Mouse (Mus musculus): ENCODE results near the gene Ddx17. TPM values are rescaled to one million over a fixed set of nuclear protein-coding genes. Genes with fewer than 3 reads are reported as not detected.

Ddx17 gene
- 120 TPM for polyA plus RNA-seq (2014; fragmentation: Illumina TruSeq; extraction: RNeasy Lipid Tissue Mini Kit (QIAGEN cat#74804); ENCODE audit: low read depth, low replicate concordance)

GRCm38 (mm10) chr15:79546410-79547288, at the start of gene Ddx17:
TSS of gene Ddx17 (minus strand) at chr15:79546741.

GRCm38 (mm10) chr15:79516171-79517096, 30.1 kb downstream of the Ddx17 start, which contains the start of gene Kdelr3:
TSS of gene Kdelr3 (plus strand) at chr15:79516411.

GRCm38 (mm10) chr15:79504707-79505452, 41.7 kb downstream of the Ddx17 start, which contains the start of gene Kcnj4:
TSS of gene Kcnj4 (minus strand) at chr15:79505241.

Other genes starting within 250 kb of the Ddx17 start
- 0.69 TPM for gene Pla2g6, start 218.4 kb downstream of the Ddx17 start, polyA plus RNA-seq (2014; fragmentation: Illumina TruSeq; extraction: RNeasy Lipid Tissue Mini Kit (QIAGEN cat#74804); ENCODE audit: low read depth, low replicate concordance)
- 0.87 TPM for gene Maff, start 200.1 kb downstream of the Ddx17 start, polyA plus RNA-seq (2014; fragmentation: Illumina TruSeq; extraction: RNeasy Lipid Tissue Mini Kit (QIAGEN cat#74804); ENCODE audit: low read depth, low replicate concordance)
- 4.0 TPM for gene Tmem184b, start 143.2 kb downstream of the Ddx17 start, polyA plus RNA-seq (2014; fragmentation: Illumina TruSeq; extraction: RNeasy Lipid Tissue Mini Kit (QIAGEN cat#74804); ENCODE audit: low read depth, low replicate concordance)
- gene Csnk1e, start 91.2 kb downstream of the Ddx17 start, polyA plus RNA-seq (2014; fragmentation: Illumina TruSeq; extraction: RNeasy Lipid Tissue Mini Kit (QIAGEN cat#74804); ENCODE audit: low read depth, low replicate concordance) = 1.4 TPM
- not detected for gene Kcnj4, start 41.5 kb downstream of the Ddx17 start, polyA plus RNA-seq (2014; fragmentation: Illumina TruSeq; extraction: RNeasy Lipid Tissue Mini Kit (QIAGEN cat#74804); ENCODE audit: low read depth, low replicate concordance)
- gene Kdelr3, start 30.3 kb downstream of the Ddx17 start, polyA plus RNA-seq (2014; fragmentation: Illumina TruSeq; extraction: RNeasy Lipid Tissue Mini Kit (QIAGEN cat#74804); ENCODE audit: low read depth, low replicate concordance) = 0.48 TPM
- not detected for gene Dmc1, start 58.4 kb upstream of the Ddx17 start, polyA plus RNA-seq (2014; fragmentation: Illumina TruSeq; extraction: RNeasy Lipid Tissue Mini Kit (QIAGEN cat#74804); ENCODE audit: low read depth, low replicate concordance)
- 0.82 TPM for gene Fam227a, start 112.2 kb upstream of the Ddx17 start, polyA plus RNA-seq (2014; fragmentation: Illumina TruSeq; extraction: RNeasy Lipid Tissue Mini Kit (QIAGEN cat#74804); ENCODE audit: low read depth, low replicate concordance)
- 1.2 TPM for gene Cby1, start 112.5 kb upstream of the Ddx17 start, polyA plus RNA-seq (2014; fragmentation: Illumina TruSeq; extraction: RNeasy Lipid Tissue Mini Kit (QIAGEN cat#74804); ENCODE audit: low read depth, low replicate concordance)
- gene Tomm22, start 124.1 kb upstream of the Ddx17 start, polyA plus RNA-seq (2014; fragmentation: Illumina TruSeq; extraction: RNeasy Lipid Tissue Mini Kit (QIAGEN cat#74804); ENCODE audit: low read depth, low replicate concordance) = 134 TPM
- 13.7 TPM for gene Josd1, start 141.2 kb upstream of the Ddx17 start, polyA plus RNA-seq (2014; fragmentation: Illumina TruSeq; extraction: RNeasy Lipid Tissue Mini Kit (QIAGEN cat#74804); ENCODE audit: low read depth, low replicate concordance)
- gene Gtpbp1, start 144.1 kb upstream of the Ddx17 start, polyA plus RNA-seq (2014; fragmentation: Illumina TruSeq; extraction: RNeasy Lipid Tissue Mini Kit (QIAGEN cat#74804); ENCODE audit: low read depth, low replicate concordance) = 1.3 TPM
- 5.8 TPM for gene Sun2, start 195.8 kb upstream of the Ddx17 start, polyA plus RNA-seq (2014; fragmentation: Illumina TruSeq; extraction: RNeasy Lipid Tissue Mini Kit (QIAGEN cat#74804); ENCODE audit: low read depth, low replicate concordance)
- gene Dnal4, start 231.1 kb upstream of the Ddx17 start, polyA plus RNA-seq (2014; fragmentation: Illumina TruSeq; extraction: RNeasy Lipid Tissue Mini Kit (QIAGEN cat#74804); ENCODE audit: low read depth, low replicate concordance) = 0.90 TPM